Mouse (Mus musculus) G1E (cell line): ENCODE measurements at regions not wholly inside any gene's neighbourhood (a gene's known extent, or its start where the extent isn't known, plus 50 kb on each side); places are given as distances from the start of the nearest gene placed in this dataset.

Experiments
- ATAC-seq: 2 replicates; pipeline ENCODE4 v1.8.0; 2016; ENCODE audit warnings: mild to moderate bottlenecking; ENCODE audit not compliant: insufficient number of reproducible peaks, poor library complexity, low FRiP score, severe bottlenecking; ENCODE audit errors: extremely low read depth
- DNase-seq: peaks from one replicate; pipeline ENCODE4 v3.0.0; 2012; ENCODE audit warnings: low spot score
- H3K27me3 ChIP-seq: 2 replicates; pipeline ENCODE4 v1.6.1; 2012; ENCODE audit warnings: mild to moderate bottlenecking, low read length, inconsistent platforms; ENCODE audit not compliant: insufficient read depth
- H3K36me3 ChIP-seq: replicated peaks from 2 replicates; pipeline ENCODE3; 2012; ENCODE audit warnings: mild to moderate bottlenecking, inconsistent platforms
- H3K4me1 ChIP-seq: 2 replicates; pipeline ENCODE4 v1.6.1; 2012; ENCODE audit warnings: low read depth, low read length, inconsistent platforms, mixed read lengths; ENCODE audit not compliant: insufficient read depth
- H3K4me3 ChIP-seq: 2 replicates; pipeline ENCODE4 v1.5.1; 2012; ENCODE audit warnings: low read depth, mild to moderate bottlenecking, inconsistent platforms, low read length, moderate library complexity, mixed read lengths
- H3K9me3 ChIP-seq: replicated peaks from 2 replicates; pipeline ENCODE4 v1.6.1; 2012; ENCODE audit warnings: inconsistent platforms
- CTCF ChIP-seq: IDR thresholded peaks from 2 replicates; pipeline ENCODE4 v1.5.1; 2012; ENCODE audit warnings: low read depth, low read length, inconsistent platforms, mixed read lengths
- GATA1 ChIP-seq: IDR thresholded peaks from 2 replicates; pipeline ENCODE4 v1.6.1; 2012; ENCODE audit warnings: borderline replicate concordance, low read length, inconsistent platforms, mixed read lengths
- GATA2 ChIP-seq: IDR thresholded peaks from 2 replicates; pipeline ENCODE4 v1.6.1; 2012; ENCODE audit warnings: low read depth, low read length, inconsistent platforms, borderline replicate concordance
- POLR2AphosphoS5 ChIP-seq: IDR thresholded peaks from 2 replicates; pipeline ENCODE4 v1.6.1; 2012; ENCODE audit warnings: low read depth, low read length, inconsistent platforms; ENCODE audit not compliant: insufficient replicate concordance
- TAL1 ChIP-seq: conservative IDR thresholded peaks from 2 replicates; pipeline ENCODE4 v1.6.1; 2012; ENCODE audit warnings: low read depth, low read length, inconsistent platforms, mixed read lengths

DNA sequence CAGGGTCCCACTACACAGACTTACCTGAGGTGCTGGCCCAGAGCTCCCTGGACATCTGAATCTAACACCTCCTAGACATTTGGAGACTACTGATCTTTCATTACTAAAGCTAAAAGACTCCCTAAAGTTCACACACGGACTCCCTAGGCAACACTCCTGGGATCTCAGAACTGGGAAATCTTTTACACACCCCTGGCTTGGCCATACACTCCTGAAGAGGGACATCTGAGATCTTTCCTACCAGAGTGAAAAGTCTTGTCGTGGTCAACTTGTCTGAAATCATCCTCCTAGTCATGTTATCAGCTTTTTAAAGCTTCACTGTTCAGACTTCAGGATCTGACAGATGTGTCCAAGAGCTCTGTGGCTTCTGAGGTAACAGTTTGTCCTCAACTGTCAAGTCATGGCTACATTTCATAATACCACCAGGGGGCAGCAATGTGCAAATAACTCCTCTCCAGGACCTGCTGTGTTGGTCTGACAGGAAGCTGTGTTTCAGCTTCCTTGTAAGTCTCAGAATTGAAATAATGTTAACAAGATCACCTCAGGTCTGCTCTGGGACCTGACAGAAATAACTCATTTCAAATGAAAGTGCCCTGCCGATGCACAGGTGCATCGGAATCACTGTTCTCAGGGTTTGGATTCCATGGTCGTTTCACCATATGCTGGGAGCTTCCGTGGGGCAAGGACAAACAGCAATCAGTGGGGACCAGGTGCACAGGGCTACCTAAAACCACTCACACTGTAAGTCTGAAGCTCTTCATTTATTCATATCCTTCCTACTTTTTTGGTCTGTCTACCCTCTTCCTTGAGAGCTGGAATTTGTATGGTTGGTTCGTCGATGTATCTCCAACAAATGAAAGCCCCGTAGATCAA lies 92.3 kb upstream of the C1qtnf7 start:
- Histone ChIP-seq H3K4me3 (no peak overlapping the region), H3K27me3 (no peaks in the 10 kb centered on the region), H3K9me3 (no peaks in the 10 kb centered on the region), H3K4me1 (no peaks in the 10 kb centered on the region), H3K36me3 (no peaks in the 10 kb centered on the region)
- DNase-seq = peak; percentile 19
- TF ChIP-seq TAL1 = no peak
- peak; percentile 51 for TF ChIP-seq CTCF
- no peak for TF ChIP-seq GATA1
- TF ChIP-seq GATA2 = no peak
- peak; percentile 63 for ATAC-seq

DNA sequence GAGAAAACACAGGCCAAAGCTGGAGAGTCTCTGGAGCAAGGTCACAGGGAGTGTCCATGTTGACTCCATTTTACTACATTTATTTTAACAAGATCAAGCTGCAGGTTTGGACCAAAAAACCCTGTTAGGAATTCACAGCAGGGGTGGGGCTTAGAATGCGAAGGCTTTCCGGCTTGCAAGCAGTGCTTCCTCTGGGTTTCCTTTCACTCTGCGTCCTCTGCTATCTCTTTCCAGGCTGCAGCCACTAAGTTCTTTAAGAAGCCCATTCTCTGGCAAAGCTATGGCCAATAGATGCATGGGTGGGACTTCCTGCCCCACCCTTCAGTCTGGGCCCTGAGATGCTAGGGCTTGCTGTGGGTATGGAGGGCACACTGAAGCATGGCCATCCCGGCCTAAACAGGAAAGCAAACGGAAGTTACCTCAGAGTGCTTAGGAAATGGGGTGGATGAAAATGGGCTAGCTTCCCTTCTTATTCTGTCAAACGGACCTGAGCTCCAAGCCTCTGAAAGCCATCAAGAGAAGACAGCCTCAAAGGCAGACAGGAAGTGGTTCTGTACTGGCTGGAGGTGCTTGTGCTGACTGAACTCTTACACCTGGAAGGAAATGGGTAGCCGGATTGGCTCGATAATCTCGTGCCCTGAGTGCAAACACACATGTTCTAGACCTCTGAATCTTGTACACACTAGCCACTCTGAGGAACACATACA lies 90.6 kb upstream of the C1qtnf7 start:
- ATAC-seq = no peak
- Histone ChIP-seq H3K4me3 (no peak overlapping the region), H3K9me3 (no peaks in the 10 kb centered on the region), H3K4me1 (no peaks in the 10 kb centered on the region), H3K36me3 (no peaks in the 10 kb centered on the region), H3K27me3 (no peaks in the 10 kb centered on the region)
- TF ChIP-seq GATA1 (no peak), GATA2 (no peak), POLR2AphosphoS5 (no peak), TAL1 (no peak), CTCF (no peak)
- DNase-seq = no peak

DNA sequence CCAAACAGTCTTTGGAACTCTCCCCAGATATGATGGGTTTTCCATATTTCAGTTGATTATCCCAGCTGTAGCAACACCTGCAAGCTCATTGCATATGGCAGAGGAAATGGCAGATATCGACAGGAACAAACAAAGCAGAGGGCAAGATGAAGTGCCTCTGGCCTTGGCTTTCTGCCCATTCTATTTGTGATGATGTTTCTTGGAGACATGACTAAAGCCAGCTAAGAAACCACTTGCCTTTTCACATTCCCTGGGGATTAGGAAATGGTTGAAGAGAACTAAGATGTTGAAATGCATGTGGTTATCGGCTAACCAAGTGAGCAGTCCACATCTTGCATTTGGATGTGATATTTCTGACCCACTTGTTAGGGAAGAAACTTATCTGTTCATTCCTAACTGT lies 82.0 kb upstream of the C1qtnf7 start:
- ATAC-seq = no peak
- DNase-seq = no peak
- Histone ChIP-seq H3K9me3 (no peaks in the 10 kb centered on the region), H3K4me3 (no peak overlapping the region), H3K27me3 (no peaks in the 10 kb centered on the region), H3K4me1 (no peaks in the 10 kb centered on the region), H3K36me3 (no peaks in the 10 kb centered on the region)
- no peak for TF ChIP-seq TAL1
- TF ChIP-seq POLR2AphosphoS5 = no peak
- TF ChIP-seq GATA2 = no peak
- TF ChIP-seq GATA1 = no peak
- no peak for TF ChIP-seq CTCF

DNA sequence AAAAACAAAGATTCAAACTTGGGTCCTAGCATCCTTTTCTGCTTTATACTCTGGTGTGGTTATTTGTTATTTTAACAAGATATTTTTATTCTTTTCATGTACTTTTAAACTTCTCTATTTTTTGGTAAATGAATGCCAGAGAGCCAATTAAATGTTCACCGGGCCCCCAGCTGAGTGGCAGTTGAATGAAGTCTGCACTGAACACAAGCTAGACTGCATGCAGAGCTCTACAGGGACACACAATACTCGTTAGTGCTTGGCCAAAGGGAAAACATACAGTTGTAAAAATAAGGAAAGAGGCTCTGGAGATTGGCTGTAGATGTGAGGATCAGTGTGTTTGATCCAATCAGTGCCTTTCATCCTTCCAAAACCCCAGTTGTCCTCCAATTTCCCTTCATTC lies 76.1 kb upstream of the C1qtnf7 start:
- ATAC-seq (no peak), DNase-seq (no peak)
- Histone ChIP-seq H3K27me3 (peaks cover 3% of the 10 kb centered on the region; the same call in 1 of the 2 replicates), H3K36me3 (no peaks in the 10 kb centered on the region), H3K4me3 (no peak overlapping the region), H3K4me1 (no peaks in the 10 kb centered on the region), H3K9me3 (no peaks in the 10 kb centered on the region)
- no peak for TF ChIP-seq GATA1
- no peak for TF ChIP-seq CTCF
- no peak for TF ChIP-seq TAL1

DNA sequence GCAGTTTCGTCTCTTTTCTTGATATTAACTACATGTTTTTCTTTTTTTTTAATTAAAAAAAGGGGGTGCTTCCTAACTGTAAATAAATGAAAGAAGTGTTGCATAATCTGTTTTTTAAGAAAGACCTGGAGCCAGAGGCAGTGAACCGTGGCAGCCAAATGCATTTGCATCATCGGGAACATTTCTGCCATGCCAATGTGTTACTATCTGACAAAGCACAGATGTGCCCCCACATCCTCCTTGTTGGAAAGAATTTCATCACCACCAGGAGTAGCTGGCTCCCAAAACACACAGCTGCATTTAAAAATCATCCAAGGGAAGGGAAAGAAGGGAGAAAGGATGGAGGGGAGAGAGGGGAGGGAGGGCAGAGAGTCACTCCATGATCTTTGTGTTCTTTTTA lies 74.0 kb upstream of the C1qtnf7 start:
- H3K4me1 ChIP-seq = no peaks in the 10 kb centered on the region
- DNase-seq (no peak), ATAC-seq (no peak)
- TF ChIP-seq POLR2AphosphoS5 (no peak), TAL1 (no peak), GATA1 (no peak)
- H3K4me3 ChIP-seq = no peak overlapping the region
- H3K9me3 ChIP-seq = no peaks in the 10 kb centered on the region
- H3K27me3 ChIP-seq = peaks cover 3% of the 10 kb centered on the region; the same call in 1 of the 2 replicates
- no peaks in the 10 kb centered on the region for H3K36me3 ChIP-seq

DNA sequence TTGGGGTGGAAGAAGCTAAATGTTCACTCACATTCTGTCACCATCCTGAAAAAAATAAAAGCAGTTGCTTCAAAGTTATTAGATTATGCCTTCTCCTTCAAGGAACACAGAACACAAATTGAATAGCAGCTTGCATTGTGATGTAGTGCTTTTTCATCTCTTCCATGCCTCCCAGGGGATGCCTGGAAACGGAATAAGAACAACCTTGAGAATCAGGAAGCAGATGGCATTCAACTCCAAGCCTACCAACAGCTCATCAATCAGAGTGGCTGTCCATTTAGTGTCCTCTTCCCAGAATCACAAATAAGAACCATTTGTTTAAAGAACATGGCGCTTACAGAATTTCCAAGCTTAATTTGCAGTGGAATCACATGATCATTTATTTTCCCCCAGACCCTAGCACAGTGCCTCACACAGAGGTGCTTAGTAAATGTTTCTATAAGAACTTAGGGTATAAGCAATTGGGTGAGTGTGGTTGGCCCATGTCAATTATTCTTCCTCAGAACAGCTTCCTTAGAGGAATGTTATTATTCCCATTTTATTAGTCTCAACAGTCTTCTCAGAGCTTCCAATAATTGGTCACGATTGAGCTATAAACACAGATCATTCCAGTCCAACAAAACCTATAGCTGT lies 70.6 kb upstream of the C1qtnf7 start:
- TF ChIP-seq GATA2 = no peak
- no peak for TF ChIP-seq CTCF
- no peak for TF ChIP-seq GATA1
- no peak overlapping the region for H3K4me3 ChIP-seq
- ATAC-seq (no peak), DNase-seq (no peak)
- no peaks in the 10 kb centered on the region for H3K9me3 ChIP-seq
- no peaks in the 10 kb centered on the region for H3K4me1 ChIP-seq
- no peaks in the 10 kb centered on the region; the same call in 1 of the 2 replicates for H3K27me3 ChIP-seq
- no peaks in the 10 kb centered on the region for H3K36me3 ChIP-seq
